Mouse (Mus musculus) heart, postnatal 36 days (tissue): ENCODE measurements around the gene Ndufc2. TPM values are rescaled to one million over a fixed set of nuclear protein-coding genes. Genes with fewer than 3 reads are reported as not detected.
"Not testable (repeated sequence)": the region's sequence is repeated elsewhere in the genome, so short reads cannot be mapped to it uniquely, and the experiment has no call there.

Source experiments
- DNase-seq, 2 experiments: peaks; one replicate each; pipeline ENCODE4 v3.0.0; 2021 to 2022
- intact Hi-C: fragments of 180-260 bp; cut with DNase I; formaldehyde crosslinking; loops from one replicate; pipeline ENCODE4 v1.15.1; 2025
- total RNA-seq, 2 experiments: library from RNA; stranded (reverse); gene quantifications; 2 replicates each; pipeline ENCODE4 v1.2.3; 2021

Gene Ndufc2
- total RNA-seq, 2 experiments from 2014 or later = 475 to 537 TPM

DNA sequence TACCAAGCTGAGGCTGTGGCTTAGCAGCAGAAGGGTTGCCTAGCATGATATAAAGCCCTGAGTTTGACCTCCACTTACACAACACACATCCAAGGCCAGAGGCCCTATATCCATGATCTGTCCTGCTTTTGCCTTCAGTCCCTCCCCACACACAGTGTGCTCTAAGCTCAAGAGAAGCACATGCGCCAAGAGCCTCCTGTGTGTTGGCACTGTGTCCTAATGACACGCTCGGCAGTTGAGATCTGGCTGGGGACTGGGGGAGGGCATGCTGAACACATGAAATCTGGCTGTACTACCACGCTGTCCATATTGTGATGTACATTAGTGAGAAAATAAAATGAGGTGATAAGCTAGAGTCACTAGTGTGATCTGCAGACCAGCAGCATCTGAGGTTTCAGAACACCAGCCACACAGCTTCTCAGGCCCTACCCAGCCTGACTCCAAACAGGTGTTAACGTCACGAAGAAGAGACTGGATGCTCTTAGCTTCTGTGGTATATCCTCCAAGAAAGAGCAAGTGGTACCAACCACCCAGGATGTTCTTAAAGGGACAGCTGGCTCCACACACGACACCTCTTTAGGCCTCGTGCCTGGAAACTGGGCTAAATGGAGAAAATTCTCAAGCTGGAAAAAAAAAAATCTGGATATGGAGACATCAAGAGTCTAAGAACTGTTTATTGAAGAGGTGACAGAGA is 21.3 kb downstream of the Ndufc2 start:
- DNase-seq = peak in 1 of 2 experiments; percentile 26
- intact Hi-C loops = loop anchor here (5.0 kb wide), 1 partner anchor 156 kb away; the partner anchor contains the start of genes Aamdc and Rsf1

DNA sequence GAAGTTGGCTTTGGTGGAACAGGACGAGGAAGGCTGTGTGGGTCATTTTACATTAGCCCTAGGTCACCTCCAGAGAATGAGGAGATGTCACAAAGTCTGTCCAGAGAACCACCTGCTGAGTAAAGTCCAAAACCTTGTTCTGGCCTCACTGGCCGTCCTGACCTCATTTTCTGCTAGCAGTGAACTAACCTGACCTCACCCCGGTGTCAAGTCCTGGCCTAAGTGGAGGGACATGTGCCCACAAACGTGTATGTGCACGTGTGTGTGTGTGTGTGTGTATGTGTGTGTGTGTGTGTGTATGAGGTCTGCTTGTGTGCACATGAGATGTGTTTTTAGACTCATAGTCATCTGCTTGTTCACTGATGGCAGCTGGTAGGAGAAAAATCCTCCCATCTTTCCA is 24.0 kb downstream of the Ndufc2 start:
- DNase-seq = no peak
- intact Hi-C loops = loop anchor here (2.0 to 5.0 kb wide), 3 partner anchors 57 to 255 kb away; partner anchors contain the start of genes Aamdc, Ints4 and Rsf1

DNA sequence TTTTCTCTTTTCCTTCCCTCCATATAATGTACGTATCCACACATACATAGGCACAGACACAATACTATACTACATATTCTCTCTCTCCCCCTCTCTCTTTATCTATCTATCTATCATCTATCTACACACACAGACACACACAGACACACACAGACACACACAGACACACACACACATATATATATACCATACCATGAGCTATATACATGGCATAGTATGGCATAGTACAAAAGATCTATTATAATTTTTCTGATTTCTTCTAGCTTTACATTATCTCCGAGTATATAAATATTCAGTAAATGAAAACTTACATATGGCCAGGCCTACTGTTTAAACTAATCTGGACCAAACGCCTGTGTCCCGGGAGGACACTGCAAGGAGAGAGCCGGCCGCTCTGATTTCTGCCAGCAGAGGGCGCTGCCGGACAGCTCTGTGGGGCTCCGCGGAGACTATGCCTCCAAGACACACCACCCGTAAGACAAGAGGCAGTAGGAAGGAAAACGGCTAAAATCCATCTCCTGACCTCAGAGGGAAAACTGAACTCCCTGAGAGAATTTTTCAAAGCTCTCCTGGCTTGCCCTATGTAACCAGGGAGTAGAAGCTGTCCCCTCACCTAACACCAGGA is 24.9 kb downstream of the Ndufc2 start:
- intact Hi-C loops = loop anchor here (2.0 to 5.0 kb wide), 4 partner anchors 56 to 254 kb away; partner anchors contain the start of genes Aamdc, Ints4 and Rsf1
- peak; percentile 88 to 94 for DNase-seq

DNA sequence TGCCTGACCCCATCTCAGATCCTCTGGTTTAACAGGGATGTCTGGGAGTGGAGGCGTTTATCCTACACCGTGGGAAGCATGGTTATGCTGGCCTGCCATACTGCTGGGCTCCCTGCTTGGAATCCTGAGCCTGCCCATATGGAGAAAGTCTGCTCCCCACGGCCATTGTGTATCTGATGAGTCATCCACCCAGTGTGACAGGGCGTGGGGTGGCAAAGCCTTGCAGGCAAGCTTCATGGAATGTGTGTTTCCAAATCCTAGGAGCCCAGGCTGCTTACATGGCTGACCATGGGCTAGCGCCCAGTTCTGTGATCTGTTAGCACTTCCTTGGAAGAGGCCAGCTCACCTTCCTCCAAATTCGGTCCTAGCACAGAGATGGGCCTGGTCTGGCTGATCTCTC is 26.8 kb downstream of the Ndufc2 start:
- intact Hi-C loops = loop anchor here (5.0 kb wide), 1 partner anchor 86 kb away; no protein-coding TSS in a partner anchor
- DNase-seq = no peak

DNA sequence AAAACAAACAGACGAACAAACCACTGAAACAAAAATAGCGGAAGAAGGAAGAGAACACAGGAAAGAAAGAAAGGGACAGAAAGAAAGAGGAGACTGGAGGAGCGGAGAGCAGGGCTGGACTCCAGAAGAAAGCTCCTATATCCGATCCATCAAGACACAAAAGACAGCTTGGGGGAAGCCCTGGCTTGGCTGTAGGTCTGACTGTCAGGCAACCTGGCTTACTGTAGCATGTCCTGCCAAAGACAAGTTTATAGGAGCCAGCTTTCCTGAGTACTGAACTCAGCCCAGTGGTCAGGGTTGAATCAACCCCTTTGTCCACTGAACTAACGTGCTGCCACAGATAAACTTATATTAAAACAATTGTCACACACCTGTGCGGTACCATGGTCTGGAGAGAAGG is 27.5 kb downstream of the Ndufc2 start:
- intact Hi-C loops = loop anchor here (5.0 kb wide), 1 partner anchor 85 kb away; no protein-coding TSS in a partner anchor
- no peak for DNase-seq

DNA sequence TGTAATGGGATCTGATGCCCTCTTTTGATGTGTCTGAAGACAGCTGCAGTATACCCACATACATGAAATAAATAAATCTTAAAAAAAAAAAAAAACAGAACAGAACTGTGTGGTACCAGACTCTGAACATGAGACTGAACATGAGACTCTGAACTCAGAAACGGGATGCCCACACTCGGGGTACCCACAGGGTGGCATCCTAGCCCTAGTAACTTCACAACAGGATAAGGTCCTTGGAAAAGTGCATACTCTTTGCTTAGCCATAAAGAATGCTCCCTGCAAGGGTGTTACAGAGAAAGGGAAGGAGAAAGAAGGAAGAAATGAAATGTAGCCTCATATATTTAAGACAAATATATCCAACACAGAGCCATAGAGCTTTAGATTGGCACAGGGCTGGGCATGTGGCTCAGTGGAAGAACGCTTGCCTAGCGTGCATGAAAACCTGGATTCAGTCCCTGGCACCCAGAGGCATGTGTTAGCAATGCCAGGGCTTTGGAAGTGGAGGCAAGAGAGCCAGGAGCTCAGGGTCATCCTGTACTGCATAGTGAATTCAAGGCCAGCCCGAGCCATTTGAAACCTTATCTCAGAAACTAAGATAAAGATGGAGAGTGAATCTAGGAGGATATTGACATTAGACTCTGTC is 28.1 kb downstream of the Ndufc2 start:
- DNase-seq = peak in 1 of 2 experiments; percentile 36
- intact Hi-C loops = loop anchor here (5.0 kb wide), 1 partner anchor 84 kb away; no protein-coding TSS in a partner anchor

DNA sequence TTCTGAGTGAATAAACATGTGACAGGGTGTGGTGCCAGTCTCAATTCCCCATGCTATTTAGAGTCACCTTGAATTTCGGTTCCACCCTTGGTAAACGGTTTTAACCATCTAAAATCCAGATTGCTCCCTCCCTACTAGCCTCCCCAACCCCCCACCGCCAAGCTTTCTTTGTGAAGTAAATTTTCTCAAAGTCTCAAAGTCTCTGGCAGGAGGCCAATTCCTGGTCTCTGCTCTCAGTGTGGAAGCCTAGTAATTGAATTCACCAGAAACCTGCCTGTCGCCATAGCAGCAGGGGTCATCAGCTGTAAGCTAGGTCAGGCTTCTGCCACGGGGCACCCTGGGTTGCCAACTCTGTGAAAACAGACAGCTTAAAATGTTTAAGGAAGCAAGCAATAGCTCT is 29.9 kb downstream of the Ndufc2 start:
- intact Hi-C loops = loop anchor here (5.0 kb wide), 1 partner anchor 83 kb away; no protein-coding TSS in a partner anchor
- no peak for DNase-seq

DNA sequence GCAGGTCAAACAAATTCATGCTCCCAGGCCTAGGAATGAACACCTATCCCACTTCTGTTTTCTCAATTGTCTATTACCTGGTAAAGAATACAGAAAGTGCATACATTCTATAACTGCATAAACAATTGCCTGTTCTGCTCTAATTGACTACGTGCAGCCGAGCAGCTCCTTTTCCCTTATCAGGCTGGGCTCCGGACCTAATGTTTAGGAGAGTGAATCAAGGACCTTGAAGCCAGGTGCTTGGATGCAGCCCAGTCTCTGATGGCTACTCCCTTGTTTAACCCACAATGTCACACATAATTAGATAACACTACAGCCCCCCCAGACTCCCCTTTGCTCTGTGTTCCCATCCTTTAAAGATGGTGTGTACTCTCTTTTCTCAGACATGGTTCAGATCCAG is 33.7 kb downstream of the Ndufc2 start:
- intact Hi-C loops, DNase-seq: not testable (repeated sequence)

DNA sequence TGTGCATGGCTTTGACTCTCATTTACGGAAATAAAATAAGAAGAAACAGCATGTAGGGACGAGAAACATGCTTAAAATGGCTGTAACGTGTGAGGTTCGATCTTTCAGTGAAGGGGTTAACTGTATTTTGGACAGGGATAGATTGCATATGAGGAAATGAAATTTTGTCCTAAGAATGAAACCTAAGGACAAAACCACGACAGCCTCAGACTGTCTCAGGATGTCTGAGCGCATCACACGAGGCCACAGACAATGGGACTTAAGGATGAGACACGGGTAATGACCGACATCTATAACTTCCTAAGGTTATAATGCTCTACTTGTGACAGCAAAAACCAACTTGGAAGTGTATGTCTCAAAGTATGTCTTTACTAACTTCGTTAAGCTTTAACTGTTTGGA is 34.7 kb downstream of the Ndufc2 start:
- intact Hi-C loops = no loop called here
- no peak for DNase-seq

DNA sequence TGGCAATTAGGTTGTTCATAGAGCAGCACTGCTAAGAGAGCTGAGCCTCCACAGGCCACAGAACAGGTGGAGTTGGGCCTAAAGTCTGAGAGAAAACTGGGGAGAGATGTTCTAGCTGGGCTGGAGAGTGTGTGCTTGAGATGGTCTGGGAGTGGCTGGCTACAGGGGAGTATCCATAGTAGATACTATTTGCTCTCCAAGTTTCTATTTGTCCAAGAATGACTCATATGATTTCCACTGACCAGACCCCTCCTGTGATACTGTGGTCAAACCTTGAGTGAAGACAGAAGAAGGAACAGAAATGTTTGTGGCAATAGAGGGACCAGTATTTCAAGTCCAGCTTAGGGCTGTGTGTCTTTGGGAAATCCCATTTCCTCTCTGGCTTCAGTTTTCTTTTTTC is 39.2 kb downstream of the Ndufc2 start:
- no peak for DNase-seq

DNA sequence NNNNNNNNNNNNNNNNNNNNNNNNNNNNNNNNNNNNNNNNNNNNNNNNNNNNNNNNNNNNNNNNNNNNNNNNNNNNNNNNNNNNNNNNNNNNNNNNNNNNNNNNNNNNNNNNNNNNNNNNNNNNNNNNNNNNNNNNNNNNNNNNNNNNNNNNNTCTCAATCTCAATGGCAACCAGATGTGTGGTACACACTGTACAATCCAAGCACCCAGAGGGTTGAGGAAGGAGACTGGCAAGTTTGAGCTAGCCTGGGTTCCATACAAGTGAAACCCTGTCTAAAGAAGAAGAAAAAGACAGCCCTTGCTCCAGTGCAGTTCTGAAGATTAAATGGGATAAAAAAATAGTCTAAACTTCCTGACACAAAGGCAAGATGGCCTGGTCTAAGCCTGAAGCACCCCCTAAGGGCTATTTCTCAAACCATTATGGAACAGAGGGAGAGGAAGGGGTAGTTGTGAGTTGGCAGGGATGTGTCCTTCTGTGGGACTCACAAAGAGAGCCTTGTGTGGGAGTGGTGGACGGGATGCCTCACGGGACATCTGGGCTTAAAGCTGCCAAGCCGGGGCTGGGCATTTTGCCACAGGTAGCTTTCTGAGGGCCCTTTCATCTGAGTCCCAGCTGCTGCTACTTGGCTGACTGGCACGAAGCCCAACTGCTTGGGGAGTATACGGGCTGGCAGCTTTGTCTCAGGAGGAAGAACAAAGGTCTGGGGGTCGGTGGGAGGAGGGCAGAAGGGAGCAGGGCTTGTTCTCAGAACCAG is 46.5 kb downstream of the Ndufc2 start:
- intact Hi-C loops = no loop called here

More for the DNA sequence above, 39.2 kb downstream of the Ndufc2 start:
- intact Hi-C loops = no loop called here

DNA sequence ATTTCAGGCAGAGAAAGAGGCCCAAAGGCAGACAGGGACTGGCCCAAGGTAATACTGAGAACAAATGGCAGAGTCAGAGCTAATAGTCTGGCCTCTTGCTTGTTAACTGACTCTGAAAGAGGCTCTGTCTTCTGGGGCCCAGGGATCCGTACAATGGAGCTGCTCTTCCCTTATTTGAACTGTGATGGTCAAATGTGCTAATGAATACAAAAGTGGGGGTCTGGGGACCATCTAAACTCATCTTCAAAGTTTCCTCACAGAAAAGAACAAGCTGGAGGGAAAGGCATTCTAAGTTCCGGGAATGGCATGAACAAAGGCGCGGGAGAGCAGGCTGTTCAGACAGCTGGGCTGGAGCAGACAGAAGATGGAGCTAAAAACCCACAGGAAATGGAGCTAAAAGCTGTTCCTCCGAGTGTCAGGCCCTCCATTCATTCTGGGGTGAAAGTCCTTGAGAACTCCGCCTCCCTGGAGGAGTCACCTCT is 47.3 kb downstream of the Ndufc2 start:
- intact Hi-C loops = no loop called here
- DNase-seq = no peak

More for the DNA sequence above, 46.5 kb downstream of the Ndufc2 start:
- peak; percentile 71 to 76 for DNase-seq

DNA sequence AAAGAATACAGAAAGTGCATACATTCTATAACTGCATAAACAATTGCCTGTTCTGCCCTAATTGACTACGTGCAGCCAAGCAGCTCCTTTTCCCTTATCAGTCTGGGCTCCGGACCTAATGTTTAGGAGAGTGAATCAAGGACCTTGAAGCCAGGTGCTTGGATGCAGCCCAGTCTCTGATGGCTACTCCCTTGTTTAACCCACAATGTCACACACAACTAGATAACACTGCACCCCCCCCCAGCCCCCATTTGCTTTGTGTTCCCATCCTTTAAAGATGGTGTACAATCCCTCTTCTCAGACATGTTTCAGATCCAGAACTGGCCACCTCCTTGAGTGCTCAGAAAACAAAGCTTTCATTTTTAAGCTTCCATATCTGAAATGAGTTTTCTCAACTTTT is 51.2 kb downstream of the Ndufc2 start, which contains the start of gene Kctd14:
Gene Kctd14 (plus strand): TSS at position 301 of the 400 bp plus-strand sequence.
- DNase-seq, intact Hi-C loops: not testable (repeated sequence)

DNA sequence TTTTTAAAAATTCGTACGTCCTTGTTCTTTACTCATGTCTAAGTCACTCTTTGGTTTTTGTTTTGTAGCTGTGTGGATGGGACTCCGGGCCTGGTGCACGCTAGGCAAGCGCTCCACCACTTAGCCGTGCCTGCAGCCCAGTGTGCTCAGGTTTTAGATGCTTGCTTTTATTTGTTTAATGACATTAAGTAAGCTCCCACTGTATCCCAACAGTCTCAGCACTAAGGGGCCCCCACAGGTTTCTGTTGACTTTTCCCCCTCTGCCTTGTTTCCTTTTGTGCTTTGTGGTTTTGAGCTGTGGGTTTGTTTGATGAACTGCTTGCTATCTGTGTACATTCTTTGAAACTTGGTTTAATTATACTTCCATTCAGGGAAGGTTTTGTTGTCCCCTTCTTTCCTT is 52.4 kb downstream of the Ndufc2 start:
- intact Hi-C loops = no loop called here
- no peak for DNase-seq

DNA sequence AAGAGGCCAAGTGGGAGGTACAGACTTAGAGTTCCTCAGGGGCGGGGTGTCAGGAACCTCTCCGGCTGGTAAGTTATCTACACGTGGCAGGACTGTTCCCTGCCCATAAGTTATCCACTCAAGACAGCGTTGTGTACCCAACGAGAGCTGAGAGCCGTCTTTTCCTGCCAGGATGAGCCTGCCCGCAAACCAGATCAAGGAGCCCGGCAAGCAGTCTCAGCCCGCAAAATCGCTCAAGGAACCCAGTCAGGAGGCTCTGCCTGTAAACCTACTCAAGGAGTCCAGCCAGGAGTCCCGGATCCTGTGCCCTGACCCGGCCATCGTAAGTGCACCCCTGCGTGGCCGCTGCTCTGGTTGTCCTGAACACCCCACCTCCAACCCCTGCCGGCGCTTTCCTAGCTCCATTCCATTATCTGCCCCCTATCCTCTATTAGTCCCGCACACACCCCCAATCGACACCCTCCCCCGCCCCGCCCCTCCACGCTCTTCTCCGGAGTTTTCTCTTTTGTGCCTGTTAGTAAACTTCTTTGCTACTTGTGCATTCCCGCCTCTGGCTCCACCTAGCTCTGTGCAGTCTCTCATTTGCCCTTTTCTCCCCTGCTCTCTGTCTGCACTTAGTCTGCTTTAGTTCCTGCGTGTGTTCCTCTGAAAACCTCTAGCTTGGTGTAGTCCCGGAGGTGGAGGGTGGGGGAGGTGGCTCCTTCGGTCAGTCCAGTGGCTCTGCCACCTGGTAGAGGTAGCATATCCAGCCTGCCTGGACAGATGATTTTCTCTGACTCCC is 53.5 kb downstream of the Ndufc2 start:
- intact Hi-C loops = no loop called here
- DNase-seq = peak; percentile 9 to 10

DNA sequence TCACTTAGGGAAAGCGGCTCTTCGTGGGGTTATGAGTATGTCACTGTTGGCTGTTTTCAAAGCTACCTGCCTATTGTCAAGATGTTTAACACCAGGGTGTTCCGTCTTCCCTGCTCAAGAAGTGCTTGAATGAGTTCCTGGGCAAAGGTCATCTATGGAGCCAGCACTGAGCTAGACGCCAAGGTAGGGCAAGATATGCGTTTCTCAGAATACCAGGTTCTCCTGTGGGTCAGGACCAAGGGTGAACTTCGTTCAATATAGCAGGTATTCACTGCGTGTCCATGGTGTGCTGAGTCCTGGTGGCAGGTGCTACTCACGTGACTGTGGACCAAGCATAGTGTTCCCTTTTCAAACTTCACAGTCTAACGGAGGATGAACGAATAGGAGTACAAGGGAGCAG is 55.0 kb downstream of the Ndufc2 start:
- intact Hi-C loops = no loop called here
- no peak for DNase-seq

DNA sequence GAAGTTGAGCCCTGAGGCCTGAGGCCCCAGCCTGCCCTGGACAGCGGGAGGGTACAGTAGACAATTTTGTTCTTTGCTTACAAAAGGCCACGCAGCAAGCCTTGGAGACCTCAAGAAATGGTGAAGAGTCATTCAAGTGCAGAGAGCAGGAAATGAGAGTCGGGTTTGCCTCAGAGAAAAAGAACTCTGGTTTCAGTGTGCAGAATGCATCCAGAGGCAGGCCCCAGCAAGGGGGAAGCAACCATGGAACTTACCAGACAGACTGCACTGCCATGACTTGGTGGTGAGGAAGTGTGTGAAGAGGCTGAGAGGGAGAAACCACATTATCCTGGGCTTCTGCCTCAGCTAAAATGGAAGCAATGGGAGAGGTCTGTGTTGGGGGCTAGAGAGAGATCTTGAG is 55.8 kb downstream of the Ndufc2 start:
- DNase-seq = no peak
- intact Hi-C loops = no loop called here
